Mouse (Mus musculus): ENCODE measurements around the gene Tsr3. TPM values are rescaled to one million over a fixed set of nuclear protein-coding genes. Genes with fewer than 3 reads are reported as not detected.
A peak's percentile ranks its signal among the peaks of the same experiment; 100 is the strongest.

Tsr3 gene
- polyA plus RNA-seq, 1 experiment from 2014 or later = 53.2 TPM

GRCm38 (mm10) chr17:25272951-25273705 lies 33.2 kb downstream of the Tsr3 start:
- Histone ChIP-seq H3K4me1 (peaks cover 31% of the 10 kb centered on the region), H3K9me3 (replicated peaks) (no peaks in the 10 kb centered on the region), H3K27ac (replicated peaks) (peak overlapping the region; percentile 99), H3K9ac (peak overlapping the region; percentile 100), H3K4me3 (replicated peaks) (peak overlapping the region; percentile 98), H3K36me3 (peaks cover 16% of the 10 kb centered on the region), H3K27me3 (no peaks in the 10 kb centered on the region), H3K4me2 (replicated peaks) (peak overlapping the region; percentile 85)
- WGBS = under 1% methylated on average over 87 of the region's 92 CpGs
- ATAC-seq (ENCODE audit: insufficient number of reproducible peaks, low FRiP score, low TSS enrichment, low read depth) = peak; percentile 93

GRCm38 (mm10) chr17:25273706-25274501 lies 33.9 kb downstream of the Tsr3 start:
- peaks cover 8% of the 10 kb centered on the region for H3K36me3 ChIP-seq
- ATAC-seq (ENCODE audit: insufficient number of reproducible peaks, low FRiP score, low TSS enrichment, low read depth) = peak; percentile 91
- H3K4me2 ChIP-seq (replicated peaks) = peak overlapping the region; percentile 85
- peaks cover 31% of the 10 kb centered on the region for H3K4me1 ChIP-seq
- H3K27me3 ChIP-seq = no peaks in the 10 kb centered on the region
- H3K4me3 ChIP-seq (replicated peaks) = peak overlapping the region; percentile 98
- WGBS = under 1% methylated on average over 45 of the region's 45 CpGs
- H3K9me3 ChIP-seq (replicated peaks) = no peaks in the 10 kb centered on the region
- H3K9ac ChIP-seq = peak overlapping the region; percentile 100
- H3K27ac ChIP-seq (replicated peaks) = peak overlapping the region; percentile 99

GRCm38 (mm10) chr17:25274571-25275346 lies 34.8 kb downstream of the Tsr3 start, which contains the start of gene Ube2i:
TSS of gene Ube2i (minus strand) at chr17:25274622.
- 77% methylated on average over 9 of the region's 9 CpGs for WGBS
- Histone ChIP-seq H3K4me2 (replicated peaks) (peak within 1 kb of the TSS; percentile 85), H3K9me3 (replicated peaks) (no peaks in the 10 kb centered on the region), H3K36me3 (no peaks in the 10 kb centered on the region), H3K4me1 (peaks cover 31% of the 10 kb centered on the region), H3K27ac (replicated peaks) (peak within 1 kb of the TSS; percentile 99), H3K4me3 (replicated peaks) (peak within 1 kb of the TSS; percentile 98), H3K9ac (peak within 1 kb of the TSS; percentile 100), H3K27me3 (no peaks in the 10 kb centered on the region)
- ATAC-seq (ENCODE audit: insufficient number of reproducible peaks, low FRiP score, low TSS enrichment, low read depth) = no peak

GRCm38 (mm10) chr17:25275833-25276232 lies 35.9 kb downstream of the Tsr3 start:
- Histone ChIP-seq H3K4me3 (replicated peaks) (no peak overlapping the region), H3K9ac (no peak overlapping the region), H3K9me3 (replicated peaks) (no peaks in the 10 kb centered on the region), H3K27ac (replicated peaks) (no peak overlapping the region), H3K27me3 (no peaks in the 10 kb centered on the region), H3K4me2 (replicated peaks) (no peak overlapping the region), H3K4me1 (peaks cover 21% of the 10 kb centered on the region), H3K36me3 (no peaks in the 10 kb centered on the region)
- WGBS = 96% methylated on average over 3 of the region's 3 CpGs
- ATAC-seq (ENCODE audit: insufficient number of reproducible peaks, low FRiP score, low TSS enrichment, low read depth) = no peak

- Histone ChIP-seq H3K9ac (no peak overlapping the region), H3K27ac (replicated peaks) (no peak overlapping the region), H3K4me2 (replicated peaks) (no peak overlapping the region), H3K36me3 (no peaks in the 10 kb centered on the region), H3K4me1 (no peaks in the 10 kb centered on the region), H3K27me3 (no peaks in the 10 kb centered on the region), H3K4me3 (replicated peaks) (no peak overlapping the region), H3K9me3 (replicated peaks) (no peaks in the 10 kb centered on the region)
- WGBS = 35% methylated on average over 11 of the region's 11 CpGs
- no peak for ATAC-seq (ENCODE audit: insufficient number of reproducible peaks, low FRiP score, low TSS enrichment, low read depth)
Observed at GRCm38 (mm10) chr17:25282133-25282532, 42.2 kb downstream of the Tsr3 start.

- Histone ChIP-seq H3K36me3 (no peaks in the 10 kb centered on the region), H3K9ac (no peak overlapping the region), H3K4me3 (replicated peaks) (no peak overlapping the region), H3K4me2 (replicated peaks) (no peak overlapping the region), H3K27me3 (no peaks in the 10 kb centered on the region), H3K27ac (replicated peaks) (no peak overlapping the region), H3K9me3 (replicated peaks) (no peaks in the 10 kb centered on the region), H3K4me1 (no peaks in the 10 kb centered on the region)
- ATAC-seq (ENCODE audit: insufficient number of reproducible peaks, low FRiP score, low TSS enrichment, low read depth) = no peak
- WGBS = 25% methylated on average over 3 of the region's 3 CpGs
Observed at GRCm38 (mm10) chr17:25285033-25285432, 45.1 kb downstream of the Tsr3 start.

GRCm38 (mm10) chr17:25288842-25289241 lies 48.9 kb downstream of the Tsr3 start:
- H3K36me3 ChIP-seq = no peaks in the 10 kb centered on the region
- no peaks in the 10 kb centered on the region for H3K9me3 ChIP-seq (replicated peaks)
- no peak overlapping the region for H3K9ac ChIP-seq
- no peak for ATAC-seq (ENCODE audit: insufficient number of reproducible peaks, low FRiP score, low TSS enrichment, low read depth)
- no peaks in the 10 kb centered on the region for H3K4me1 ChIP-seq
- H3K4me2 ChIP-seq (replicated peaks) = no peak overlapping the region
- WGBS = 17% methylated on average over 4 of the region's 4 CpGs
- 0 out of 2 replicates have a peak, but pooled peaks cover 2% of the 10 kb centered on the region for H3K27me3 ChIP-seq
- no peak overlapping the region for H3K4me3 ChIP-seq (replicated peaks)
- H3K27ac ChIP-seq (replicated peaks) = no peak overlapping the region

- WGBS = 24% methylated on average over 4 of the region's 4 CpGs
- ATAC-seq (ENCODE audit: insufficient number of reproducible peaks, low FRiP score, low TSS enrichment, low read depth) = no peak
Observed at GRCm38 (mm10) chr17:25290411-25290810, 50.4 kb downstream of the Tsr3 start.

More at GRCm38 (mm10) chr17:25290411-25290810, 50.4 kb downstream of the Tsr3 start:
- H3K27ac ChIP-seq (replicated peaks) = no peak overlapping the region
- H3K4me2 ChIP-seq (replicated peaks) = no peak overlapping the region
- no peaks in the 10 kb centered on the region for H3K36me3 ChIP-seq
- H3K9me3 ChIP-seq (replicated peaks) = no peaks in the 10 kb centered on the region
- no peaks in the 10 kb centered on the region for H3K4me1 ChIP-seq
- H3K9ac ChIP-seq = no peak overlapping the region
- H3K27me3 ChIP-seq = 0 out of 2 replicates have a peak, but pooled peaks cover 2% of the 10 kb centered on the region
- no peak overlapping the region for H3K4me3 ChIP-seq (replicated peaks)

Small RNA genes lying within 50 kb of the gene (microRNA-seq; reads per million reads assigned to microRNA genes)
- gene Mir3547 (ENCODE audit: borderline number of aligned reads) = 0.86 reads per million

Other genes starting within 250 kb of the Tsr3 start
- gene Cramp1l, start 224.4 kb upstream of the Tsr3 start, polyA plus RNA-seq (2015; fragmentation: Nextera tagmentation; extraction: Ambion mirVana) = 7.2 and 7.8 TPM in 2 replicates
- 19.4 and 19.8 TPM in 2 replicates for gene Ift140, start 224.1 kb upstream of the Tsr3 start, polyA plus RNA-seq (2015; fragmentation: Nextera tagmentation; extraction: Ambion mirVana)
- 29.8 and 32.5 TPM in 2 replicates for gene Tmem204, start 156.6 kb upstream of the Tsr3 start, polyA plus RNA-seq (2015; fragmentation: Nextera tagmentation; extraction: Ambion mirVana)
- gene Telo2, start 124.2 kb upstream of the Tsr3 start, polyA plus RNA-seq (2015; fragmentation: Nextera tagmentation; extraction: Ambion mirVana) = 42.3 and 49.2 TPM in 2 replicates
- gene Ptx4, start 119.4 kb upstream of the Tsr3 start, polyA plus RNA-seq (2015; fragmentation: Nextera tagmentation; extraction: Ambion mirVana) = 2.2 and 2.8 TPM in 2 replicates
- 27.3 and 27.4 TPM in 2 replicates for gene Clcn7, start 106.8 kb upstream of the Tsr3 start, polyA plus RNA-seq (2015; fragmentation: Nextera tagmentation; extraction: Ambion mirVana)
- 0.16 and 0.24 TPM in 2 replicates for gene Ccdc154, start 77.7 kb upstream of the Tsr3 start, polyA plus RNA-seq (2015; fragmentation: Nextera tagmentation; extraction: Ambion mirVana)
- 1.5 and 2.0 TPM in 2 replicates for gene Gm38655, start 64.7 kb upstream of the Tsr3 start, polyA plus RNA-seq (2015; fragmentation: Nextera tagmentation; extraction: Ambion mirVana)
- 31.5 and 31.6 TPM in 2 replicates for gene BC003965, start 55.6 kb upstream of the Tsr3 start, polyA plus RNA-seq (2015; fragmentation: Nextera tagmentation; extraction: Ambion mirVana)
- 9.4 and 10.2 TPM in 2 replicates for gene Unkl, start 51.8 kb upstream of the Tsr3 start, polyA plus RNA-seq (2015; fragmentation: Nextera tagmentation; extraction: Ambion mirVana)
- 40.8 and 42.7 TPM in 2 replicates for gene Gnptg, start within 50 bp of the Tsr3 start, polyA plus RNA-seq (2015; fragmentation: Nextera tagmentation; extraction: Ambion mirVana)
- gene Baiap3, start 16.2 kb downstream of the Tsr3 start, polyA plus RNA-seq (2015; fragmentation: Nextera tagmentation; extraction: Ambion mirVana) = 1.3 and 1.6 TPM in 2 replicates
- gene Ube2i, start 34.5 kb downstream of the Tsr3 start, polyA plus RNA-seq (2015; fragmentation: Nextera tagmentation; extraction: Ambion mirVana) = 513 and 543 TPM in 2 replicates
- gene Prss34, start 58.2 kb downstream of the Tsr3 start, polyA plus RNA-seq (2015; fragmentation: Nextera tagmentation; extraction: Ambion mirVana) = 6.9 and 7.0 TPM in 2 replicates
- not detected in 2 replicates for gene Prss28, start 68.5 kb downstream of the Tsr3 start, polyA plus RNA-seq (2015; fragmentation: Nextera tagmentation; extraction: Ambion mirVana)
- gene Prss29, start 78.5 kb downstream of the Tsr3 start, polyA plus RNA-seq (2015; fragmentation: Nextera tagmentation; extraction: Ambion mirVana) = not detected in 2 replicates
- 4.1 and 6.2 TPM in 2 replicates for gene Tpsab1, start 105.4 kb downstream of the Tsr3 start, polyA plus RNA-seq (2015; fragmentation: Nextera tagmentation; extraction: Ambion mirVana)
- gene Tpsb2, start 126.1 kb downstream of the Tsr3 start, polyA plus RNA-seq (2015; fragmentation: Nextera tagmentation; extraction: Ambion mirVana) = 167 and 237 TPM in 2 replicates
- gene Tpsg1, start 129.1 kb downstream of the Tsr3 start, polyA plus RNA-seq (2015; fragmentation: Nextera tagmentation; extraction: Ambion mirVana) = 10.3 and 10.9 TPM in 2 replicates
- gene Cacna1h, start 193.6 kb downstream of the Tsr3 start, polyA plus RNA-seq (2015; fragmentation: Nextera tagmentation; extraction: Ambion mirVana) = 4.3 and 5.7 TPM in 2 replicates
- 3.5 and 6.2 TPM in 2 replicates for gene Tekt4, start 214.4 kb downstream of the Tsr3 start, polyA plus RNA-seq (2015; fragmentation: Nextera tagmentation; extraction: Ambion mirVana)

Measured in embryonic facial prominence, embryonic 15.5 days (tissue).